Mouse (Mus musculus) heart, embryonic 10.5 days (tissue): Measurements from ENCODE around the gene Coq2. TPM values are rescaled to one million over a fixed set of nuclear protein-coding genes. Genes with fewer than 3 reads are reported as not detected.
A peak's percentile ranks its signal among the peaks of the same experiment; 100 is the strongest.

Experiments used
- DNase-seq: peaks from one replicate; pipeline ENCODE4 v3.0.0-alpha.2; 2017; ENCODE audit warnings: low spot score
- H3K27ac ChIP-seq: fragments of 300-500 bp; sonication (generic); 2 replicates; pipeline ENCODE4 v1.5.1; 2016; ENCODE audit warnings: mild to moderate bottlenecking
- H3K27me3 ChIP-seq: fragments of 300-500 bp; sonication (generic); 2 replicates; pipeline ENCODE4 v1.6.1; 2016; ENCODE audit warnings: mild to moderate bottlenecking; ENCODE audit not compliant: poor library complexity, insufficient read depth, severe bottlenecking
- H3K36me3 ChIP-seq: fragments of 300-500 bp; sonication (generic); 2 replicates; pipeline ENCODE4 v1.6.1; 2016; ENCODE audit warnings: mild to moderate bottlenecking, moderate library complexity
- H3K4me1 ChIP-seq: fragments of 300-500 bp; sonication (generic); 2 replicates; pipeline ENCODE4 v1.6.1; 2016; ENCODE audit warnings: mild to moderate bottlenecking
- H3K4me3 ChIP-seq: fragments of 300-500 bp; sonication (generic); 2 replicates; pipeline ENCODE4 v1.5.1; 2016; ENCODE audit warnings: mild to moderate bottlenecking, moderate library complexity
- H3K9me3 ChIP-seq: fragments of 300-500 bp; sonication (generic); 2 replicates; pipeline ENCODE4 v1.6.1; 2016; ENCODE audit warnings: mild to moderate bottlenecking, moderate library complexity
- WGBS: fragments of 180-500 bp; shearing (Covaris S2); methylation state at CpG from one replicate; pipeline ENCODE4 v1.1.7; 2016; 5-methylcytosine and 5-hydroxymethylcytosine counted together
- polyA plus RNA-seq: library from polyadenylated mRNA; unstranded; fragments of >200 nt; fragmentation: Nextera tagmentation; extraction: Ambion mirVana; gene quantifications from 2 replicates; pipeline ENCODE4 v1.2.1, GENCODE M21; 2016

Gene Coq2
- polyA plus RNA-seq, 1 experiment from 2014 or later = 67.1 TPM

DNA sequence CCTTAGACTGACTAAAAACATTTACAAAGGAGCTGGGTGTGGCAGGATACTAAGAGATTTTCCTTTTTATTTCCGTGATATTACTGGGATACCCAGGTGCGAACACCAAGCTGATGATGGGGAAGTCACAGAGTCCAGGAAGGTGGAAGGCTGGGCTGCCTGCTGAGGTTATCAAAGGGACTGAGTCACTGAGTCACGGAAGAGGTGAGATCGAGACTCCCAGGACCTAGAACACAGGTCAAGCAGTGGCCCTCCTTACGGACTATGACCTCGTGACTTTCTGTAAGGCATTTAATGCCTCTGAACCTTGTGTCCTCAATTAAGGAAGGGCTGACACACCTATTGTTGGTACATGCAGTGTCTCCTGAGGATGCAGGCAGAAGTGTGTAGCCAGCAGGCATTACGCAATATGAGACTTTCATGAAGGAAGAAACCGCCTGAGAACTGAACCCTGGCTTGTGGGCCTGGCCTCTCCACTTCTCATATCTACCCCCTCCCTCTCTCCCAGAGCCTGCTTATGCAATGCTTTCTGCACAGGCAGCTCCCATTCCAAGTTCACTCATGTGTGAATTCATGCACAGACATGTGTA is 42.3 kb downstream of the Coq2 start:
- no peak for DNase-seq
- no peaks in the 10 kb centered on the region for H3K9me3 ChIP-seq
- WGBS = 86% methylated on average over 8 of the region's 8 CpGs
- H3K27me3 ChIP-seq = no peaks in the 10 kb centered on the region
- no peak overlapping the region for H3K4me3 ChIP-seq
- H3K27ac ChIP-seq = no peak overlapping the region
- no peaks in the 10 kb centered on the region for H3K36me3 ChIP-seq
- peaks cover 12% of the 10 kb centered on the region for H3K4me1 ChIP-seq

DNA sequence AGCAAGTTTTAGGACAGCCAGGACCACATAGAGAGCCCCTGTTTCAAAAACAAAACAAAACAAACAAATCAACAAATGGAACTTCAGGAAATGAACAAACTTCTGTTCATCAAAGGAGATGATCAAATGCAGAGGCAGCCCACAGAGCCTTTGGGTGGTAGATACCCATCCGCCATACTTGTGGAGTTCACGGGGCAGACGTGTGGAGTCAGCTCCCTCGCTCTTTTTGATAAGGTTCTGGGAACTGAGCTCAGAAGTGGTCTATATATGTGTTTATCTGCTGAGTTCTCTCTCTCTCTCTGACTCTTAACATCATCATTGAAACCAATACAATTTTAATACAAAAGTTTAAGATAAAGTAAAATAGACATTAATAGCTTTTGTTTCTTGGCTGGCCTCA is 46.1 kb downstream of the Coq2 start:
- no peaks in the 10 kb centered on the region for H3K9me3 ChIP-seq
- H3K27me3 ChIP-seq = no peaks in the 10 kb centered on the region
- H3K4me3 ChIP-seq = no peak overlapping the region
- 83% methylated on average over 4 of the region's 4 CpGs for WGBS
- no peak for DNase-seq
- 0 out of 2 replicates have a peak, but pooled peaks cover 1% of the 10 kb centered on the region for H3K4me1 ChIP-seq
- H3K27ac ChIP-seq = no peak overlapping the region
- no peaks in the 10 kb centered on the region for H3K36me3 ChIP-seq

DNA sequence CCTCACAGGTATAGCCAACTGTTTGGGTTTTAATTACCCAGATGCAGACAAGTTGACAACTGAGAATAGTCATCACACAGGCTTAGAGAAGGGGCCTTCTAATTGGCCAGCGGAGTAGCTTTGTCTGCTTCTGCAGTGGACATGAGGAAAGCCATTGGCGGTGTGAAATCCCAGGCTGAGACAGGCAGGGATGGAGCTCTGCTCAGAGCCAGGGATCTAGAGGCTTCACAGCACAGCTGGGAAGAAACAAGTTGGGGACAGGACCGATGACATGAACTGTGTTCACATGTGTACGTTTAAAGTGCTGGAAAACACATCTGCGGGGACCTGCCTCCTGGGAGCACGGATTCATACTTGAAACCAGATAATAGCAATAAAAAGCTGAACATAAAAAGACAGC is 48.4 kb downstream of the Coq2 start:
- H3K4me3 ChIP-seq = no peak overlapping the region
- WGBS = 83% methylated on average over 6 of the region's 6 CpGs
- H3K4me1 ChIP-seq = peaks cover 4% of the 10 kb centered on the region; the same call in 1 of the 2 replicates
- no peaks in the 10 kb centered on the region for H3K36me3 ChIP-seq
- H3K9me3 ChIP-seq = no peaks in the 10 kb centered on the region
- H3K27ac ChIP-seq = no peak overlapping the region
- peak; percentile 55 for DNase-seq
- H3K27me3 ChIP-seq = no peaks in the 10 kb centered on the region

DNA sequence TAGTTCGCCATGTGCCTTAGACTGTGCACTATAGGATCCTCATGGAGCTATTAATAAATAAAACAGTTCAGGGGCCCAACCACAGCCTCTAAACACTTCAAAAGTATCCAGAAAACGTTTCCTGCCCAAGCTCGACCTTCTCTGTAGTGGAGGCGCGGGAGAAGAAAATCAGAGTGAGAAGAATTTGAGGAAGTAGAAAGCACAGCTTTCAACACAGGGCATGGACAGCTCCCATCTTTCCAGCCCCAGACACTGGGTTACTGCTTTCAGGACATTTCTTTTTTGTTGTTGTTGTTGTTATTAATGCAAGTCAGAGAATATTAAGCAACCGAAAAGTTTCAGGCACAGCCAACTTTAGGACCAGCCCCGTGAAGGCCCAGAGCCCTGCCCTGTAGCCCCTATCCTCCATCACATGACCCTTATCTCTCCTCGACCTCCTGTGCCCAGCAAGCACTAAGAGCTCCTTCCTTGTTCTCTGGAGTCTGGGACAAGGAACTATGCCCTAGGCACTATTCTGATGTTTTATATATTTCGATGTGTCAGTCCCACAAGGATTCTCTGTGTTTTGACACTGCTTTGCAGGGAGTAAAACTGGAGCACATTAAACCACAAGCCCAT is 50.1 kb downstream of the Coq2 start:
- no peaks in the 10 kb centered on the region for H3K36me3 ChIP-seq
- peak; percentile 47 for DNase-seq
- no peak overlapping the region for H3K4me3 ChIP-seq
- no peaks in the 10 kb centered on the region for H3K9me3 ChIP-seq
- no peaks in the 10 kb centered on the region for H3K27me3 ChIP-seq
- WGBS = 68% methylated on average over 9 of the region's 9 CpGs
- H3K27ac ChIP-seq = no peak overlapping the region
- H3K4me1 ChIP-seq = peaks cover 8% of the 10 kb centered on the region; the same call in 1 of the 2 replicates

- H3K9me3 ChIP-seq = no peaks in the 10 kb centered on the region
- peak; percentile 16 for DNase-seq
- peaks cover 8% of the 10 kb centered on the region; the same call in 1 of the 2 replicates for H3K4me1 ChIP-seq
- WGBS = 88% methylated on average over 12 of the region's 12 CpGs
- no peak overlapping the region for H3K27ac ChIP-seq
- no peaks in the 10 kb centered on the region for H3K36me3 ChIP-seq
- H3K4me3 ChIP-seq = no peak overlapping the region
- H3K27me3 ChIP-seq = no peaks in the 10 kb centered on the region
These were observed 52.3 kb downstream of the Coq2 start for GRCm38 (mm10) chr5:100622509-100623163.

DNA sequence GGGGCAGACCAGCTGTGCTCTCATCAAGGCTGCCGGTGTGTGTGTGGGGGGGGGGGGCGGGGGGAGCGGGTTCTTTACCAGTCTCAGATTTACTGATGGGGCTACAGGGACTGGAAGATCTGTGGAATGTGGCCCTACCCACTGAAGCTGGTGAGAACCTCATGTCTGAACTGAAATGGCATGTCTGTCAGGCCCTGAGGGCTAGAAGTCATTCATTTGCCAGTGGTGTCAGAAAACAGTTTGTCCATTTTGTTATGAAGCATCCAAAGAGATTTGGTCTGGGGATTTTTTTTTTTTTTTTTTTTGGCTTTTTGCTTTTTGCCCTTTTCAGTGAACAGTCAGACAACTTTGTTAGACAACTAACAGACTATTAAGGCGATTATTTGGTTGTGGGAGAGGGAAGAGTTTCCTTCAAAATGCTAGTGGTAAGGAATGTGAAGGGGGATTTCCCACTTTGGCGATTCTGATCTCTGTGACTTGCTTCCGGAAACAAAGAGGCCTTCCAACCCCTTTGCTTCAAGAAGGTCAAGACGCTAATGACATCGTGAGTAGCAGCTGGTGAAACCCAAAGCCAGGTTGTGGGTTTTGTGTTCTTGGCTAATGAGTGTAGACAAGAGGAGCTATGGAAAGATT is 52.9 kb downstream of the Coq2 start:
- no peaks in the 10 kb centered on the region for H3K27me3 ChIP-seq
- peaks cover 8% of the 10 kb centered on the region; the same call in 1 of the 2 replicates for H3K4me1 ChIP-seq
- DNase-seq = peak; percentile 67
- no peaks in the 10 kb centered on the region for H3K36me3 ChIP-seq
- H3K27ac ChIP-seq = 0 out of 2 replicates have a peak overlapping the region, but pooled peaks have one; percentile 30
- WGBS = 63% methylated on average over 8 of the region's 8 CpGs
- H3K4me3 ChIP-seq = no peak overlapping the region
- H3K9me3 ChIP-seq = no peaks in the 10 kb centered on the region

- Histone ChIP-seq H3K27me3 (no peaks in the 10 kb centered on the region), H3K36me3 (no peaks in the 10 kb centered on the region), H3K27ac (0 out of 2 replicates have a peak overlapping the region, but pooled peaks have one; percentile 30), H3K9me3 (no peaks in the 10 kb centered on the region), H3K4me1 (peaks cover 8% of the 10 kb centered on the region; the same call in 1 of the 2 replicates), H3K4me3 (no peak overlapping the region)
- WGBS = 58% methylated on average over 9 of the region's 9 CpGs
- DNase-seq = peak; percentile 55
These were observed 54.0 kb downstream of the Coq2 start for GRCm38 (mm10) chr5:100620952-100621351.

GRCm38 (mm10) chr5:100619586-100620275 is 55.2 kb downstream of the Coq2 start:
- H3K36me3 ChIP-seq = no peaks in the 10 kb centered on the region
- peaks cover 8% of the 10 kb centered on the region; the same call in 1 of the 2 replicates for H3K4me1 ChIP-seq
- H3K27me3 ChIP-seq = no peaks in the 10 kb centered on the region
- H3K27ac ChIP-seq = no peak overlapping the region
- WGBS = 85% methylated on average over 15 of the region's 15 CpGs
- H3K9me3 ChIP-seq = no peaks in the 10 kb centered on the region
- H3K4me3 ChIP-seq = no peak overlapping the region
- peak; percentile 64 for DNase-seq

GRCm38 (mm10) chr5:100613896-100614768 is 60.8 kb downstream of the Coq2 start:
- WGBS = 81% methylated on average over 17 of the region's 17 CpGs
- Histone ChIP-seq H3K4me3 (no peak overlapping the region), H3K36me3 (no peaks in the 10 kb centered on the region), H3K9me3 (no peaks in the 10 kb centered on the region), H3K27ac (no peak overlapping the region), H3K27me3 (no peaks in the 10 kb centered on the region), H3K4me1 (no peaks in the 10 kb centered on the region)
- DNase-seq = peak; percentile 74

GRCm38 (mm10) chr5:100607868-100608267 is 67.1 kb downstream of the Coq2 start:
- 70% methylated on average over 9 of the region's 9 CpGs for WGBS
- Histone ChIP-seq H3K27ac (no peak overlapping the region), H3K36me3 (no peaks in the 10 kb centered on the region), H3K4me3 (no peak overlapping the region), H3K9me3 (no peaks in the 10 kb centered on the region), H3K4me1 (0 out of 2 replicates have a peak, but pooled peaks cover 10% of the 10 kb centered on the region), H3K27me3 (no peaks in the 10 kb centered on the region)
- DNase-seq = no peak

- 64% methylated on average over 4 of the region's 4 CpGs for WGBS
- H3K36me3 ChIP-seq = no peaks in the 10 kb centered on the region
- H3K4me3 ChIP-seq = no peak overlapping the region
- H3K27ac ChIP-seq = no peak overlapping the region
- 0 out of 2 replicates have a peak, but pooled peaks cover 10% of the 10 kb centered on the region for H3K4me1 ChIP-seq
- H3K27me3 ChIP-seq = no peaks in the 10 kb centered on the region
- DNase-seq = no peak
- no peaks in the 10 kb centered on the region for H3K9me3 ChIP-seq
These were observed 67.7 kb downstream of the Coq2 start for GRCm38 (mm10) chr5:100607090-100607762.
